Mouse (Mus musculus) kidney, embryonic 15.5 days (tissue): Measurements from ENCODE around the gene Olfr635. TPM values are rescaled to one million over a fixed set of nuclear protein-coding genes. Genes with fewer than 3 reads are reported as not detected.
"Not testable (repeated sequence)": the region's sequence is repeated elsewhere in the genome, so short reads cannot be mapped to it uniquely, and the experiment has no call there.

Experiments
- ATAC-seq: fragments of 200-750 bp; cut with Nextera tagmentation; replicated peaks from 2 replicates; pipeline ENCODE4 v1.8.0; 2017; ENCODE audit warnings: moderate TSS enrichment; ENCODE audit not compliant: low FRiP score
- H3K27ac ChIP-seq: fragments of 300-500 bp; sonication (generic); 2 replicates; pipeline ENCODE4 v1.5.1; 2015; ENCODE audit warnings: mild to moderate bottlenecking, inconsistent platforms
- H3K27me3 ChIP-seq: fragments of 300-500 bp; sonication (generic); 2 replicates; pipeline ENCODE4 v1.6.1; 2015; ENCODE audit warnings: inconsistent platforms
- H3K36me3 ChIP-seq: fragments of 300-500 bp; sonication (generic); 2 replicates; pipeline ENCODE4 v1.6.1; 2015; ENCODE audit warnings: inconsistent platforms
- H3K4me1 ChIP-seq: fragments of 300-500 bp; sonication (generic); 2 replicates; pipeline ENCODE4 v1.6.1; 2015; ENCODE audit warnings: inconsistent platforms
- H3K4me2 ChIP-seq: fragments of 300-500 bp; sonication (generic); 2 replicates; pipeline ENCODE4 v1.6.1; 2015; ENCODE audit warnings: moderate library complexity, mild to moderate bottlenecking, inconsistent platforms
- H3K4me3 ChIP-seq: fragments of 300-500 bp; sonication (generic); replicated peaks from 2 replicates; pipeline ENCODE4 v1.5.1; 2015; ENCODE audit warnings: mild to moderate bottlenecking, inconsistent platforms
- H3K9ac ChIP-seq: fragments of 300-500 bp; sonication (generic); 2 replicates; pipeline ENCODE4 v1.6.1; 2015; ENCODE audit warnings: mild to moderate bottlenecking, inconsistent platforms
- H3K9me3 ChIP-seq: fragments of 300-500 bp; sonication (generic); replicated peaks from 2 replicates; pipeline ENCODE4 v1.6.1; 2016; ENCODE audit warnings: inconsistent platforms
- WGBS: fragments of 180-500 bp; shearing (Covaris S2); methylation state at CpG from one replicate; pipeline ENCODE4 v1.1.7; 2015; ENCODE audit warnings: mixed read lengths; 5-methylcytosine and 5-hydroxymethylcytosine counted together
- polyA plus RNA-seq: library from polyadenylated mRNA; unstranded; fragments of >200 nt; fragmentation: Nextera tagmentation; extraction: Ambion mirVana; gene quantifications from 2 replicates; pipeline ENCODE4 v1.2.1, GENCODE M21; 2015

Gene Olfr635
- polyA plus RNA-seq, result not detected in 2 replicates

DNA sequence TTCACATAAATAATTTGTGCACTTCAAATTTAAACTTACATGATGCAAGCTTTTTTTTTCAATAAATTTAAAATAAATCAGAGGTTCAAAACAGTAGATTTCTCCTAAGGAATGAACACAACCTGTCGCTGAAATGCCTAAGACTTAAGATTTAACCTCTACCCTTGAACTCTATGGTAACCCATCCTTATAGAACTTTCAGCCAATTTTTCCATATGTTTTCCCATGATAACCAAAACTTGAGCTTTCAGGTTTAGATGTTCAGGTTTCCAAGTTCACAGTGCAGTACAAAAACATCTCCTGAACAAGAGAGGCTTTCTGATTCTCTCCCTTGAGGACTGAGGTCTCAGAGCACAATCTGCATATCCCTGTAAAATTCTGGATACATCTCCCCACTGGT lies at the start of gene Olfr635:
Olfr635 (plus strand) TSS at position 301 of the 400 bp plus-strand sequence.
- Histone ChIP-seq H3K4me3 (no peak within 1 kb of the TSS), H3K27me3 (no peaks in the 10 kb centered on the region), H3K4me1 (no peaks in the 10 kb centered on the region), H3K36me3 (no peaks in the 10 kb centered on the region), H3K9me3 (no peaks in the 10 kb centered on the region), H3K4me2 (no peak within 1 kb of the TSS), H3K27ac (no peak within 1 kb of the TSS), H3K9ac (no peak within 1 kb of the TSS)
- no peak for ATAC-seq
- WGBS, result 82% methylated on average over 1 of the region's 1 CpGs

DNA sequence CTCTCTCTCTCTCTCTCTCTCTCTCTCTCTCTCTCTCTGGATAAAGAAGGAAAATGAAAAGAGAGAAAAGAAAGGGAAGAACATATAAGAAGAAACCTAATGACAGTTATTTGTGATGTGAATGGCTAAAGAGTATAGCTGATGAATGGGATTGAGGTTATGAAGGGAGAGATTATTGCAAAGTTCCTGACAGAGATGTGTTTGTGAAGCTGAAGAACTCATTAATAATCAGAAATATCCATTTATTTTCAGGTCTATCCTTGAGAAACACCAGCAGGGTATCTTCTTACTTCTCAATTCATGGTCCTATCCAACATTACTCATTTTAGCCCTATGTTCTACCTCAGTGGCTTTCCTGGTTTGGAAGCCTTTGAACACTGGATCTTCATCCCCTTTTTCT lies 42.4 kb upstream of the Olfr635 start, which contains the start of gene Olfr631:
Olfr631 (plus strand) TSS at position 301 of the 400 bp plus-strand sequence.
- Histone ChIP-seq H3K27me3 (no peaks in the 10 kb centered on the region), H3K36me3 (no peaks in the 10 kb centered on the region)

DNA sequence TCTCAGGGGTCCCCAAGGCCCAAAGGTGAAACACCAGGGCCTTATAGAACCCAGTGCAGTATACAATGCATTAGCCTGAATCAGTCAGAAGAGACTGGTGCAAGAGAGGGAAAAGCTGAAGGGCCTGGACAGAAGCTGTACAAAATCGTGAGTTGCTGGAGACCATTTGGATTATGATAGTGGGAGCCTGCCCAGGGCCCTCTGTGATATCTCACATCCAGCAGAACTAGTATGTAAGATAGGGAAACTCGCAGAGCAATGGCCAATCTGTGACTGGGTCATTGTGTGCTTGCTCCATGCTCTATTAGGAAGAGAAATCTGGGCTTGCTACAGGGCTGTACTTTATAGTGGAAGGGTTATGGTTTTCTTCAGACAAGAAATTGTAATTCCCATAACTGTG lies 36.7 kb upstream of the Olfr635 start, which contains the start of gene Olfr632:
Olfr632 (plus strand) TSS at position 84 of the 400 bp plus-strand sequence.
- H3K4me2 ChIP-seq, result no peak within 1 kb of the TSS
- H3K27ac ChIP-seq, result no peak within 1 kb of the TSS
- H3K9ac ChIP-seq, result no peak within 1 kb of the TSS
- H3K9me3 ChIP-seq, result no peaks in the 10 kb centered on the region
- no peaks in the 10 kb centered on the region for H3K4me1 ChIP-seq
- no peaks in the 10 kb centered on the region for H3K27me3 ChIP-seq
- ATAC-seq, result no peak
- 78% methylated on average over 2 of the region's 2 CpGs for WGBS
- no peaks in the 10 kb centered on the region for H3K36me3 ChIP-seq
- H3K4me3 ChIP-seq, result no peak within 1 kb of the TSS

More for the DNA sequence above, 42.4 kb upstream of the Olfr635 start, which contains the start of gene Olfr631:
- H3K4me2 ChIP-seq, result no peak within 1 kb of the TSS
- no peak within 1 kb of the TSS for H3K27ac ChIP-seq
- no peaks in the 10 kb centered on the region for H3K4me1 ChIP-seq
- no peak for ATAC-seq
- no peak within 1 kb of the TSS for H3K9ac ChIP-seq
- H3K4me3 ChIP-seq, result no peak within 1 kb of the TSS
- no peaks in the 10 kb centered on the region for H3K9me3 ChIP-seq

DNA sequence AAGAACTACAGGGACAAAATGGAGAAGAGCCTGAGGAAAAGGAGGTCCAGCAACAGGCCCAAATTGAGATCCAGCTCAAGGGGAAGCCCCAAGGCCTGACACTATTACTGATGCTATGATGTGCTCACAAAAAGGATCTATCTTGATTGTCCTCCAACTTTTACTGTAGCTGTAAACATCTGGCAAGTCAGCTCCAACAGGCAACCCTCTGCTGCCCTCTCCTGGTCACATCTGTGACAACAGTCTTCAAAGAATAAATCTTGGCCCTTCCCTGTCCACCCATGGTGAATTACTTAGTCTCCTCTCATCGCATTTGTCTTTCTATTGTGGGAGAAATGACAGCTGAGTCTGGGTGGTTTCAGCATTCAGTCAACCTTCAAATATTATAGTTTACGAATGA lies 28.2 kb upstream of the Olfr635 start:
- no peak for ATAC-seq
- no peaks in the 10 kb centered on the region for H3K4me1 ChIP-seq
- H3K27me3 ChIP-seq, result no peaks in the 10 kb centered on the region
- H3K9me3 ChIP-seq, result no peaks in the 10 kb centered on the region
- WGBS, result 35% methylated on average over 2 of the region's 2 CpGs
- H3K27ac ChIP-seq, result no peak overlapping the region
- no peaks in the 10 kb centered on the region for H3K36me3 ChIP-seq
- no peak overlapping the region for H3K4me3 ChIP-seq
- H3K4me2 ChIP-seq, result no peak overlapping the region
- H3K9ac ChIP-seq, result no peak overlapping the region

DNA sequence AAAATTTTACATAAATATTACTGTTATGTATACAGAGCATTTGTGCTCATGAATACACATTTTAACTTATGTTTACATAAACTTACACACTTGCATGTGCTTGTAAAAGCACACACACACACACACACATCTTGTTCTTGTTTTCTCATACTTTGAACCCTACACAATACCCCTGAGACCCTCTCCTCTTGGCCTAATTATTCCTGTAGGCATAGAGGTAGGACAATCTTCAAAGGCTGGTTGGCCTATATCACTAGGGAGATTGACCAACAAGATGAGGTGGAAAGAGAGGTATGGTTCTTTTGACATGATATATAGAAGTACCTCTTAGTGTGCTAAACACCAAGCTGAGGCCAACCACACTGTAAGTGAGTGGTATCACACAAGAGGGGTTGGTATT lies 26.8 kb upstream of the Olfr635 start, which contains the start of gene Olfr633:
Olfr633 (plus strand) TSS at position 301 of the 400 bp plus-strand sequence.
- H3K4me3 ChIP-seq, result no peak within 1 kb of the TSS
- H3K9ac ChIP-seq, result no peak within 1 kb of the TSS
- no peaks in the 10 kb centered on the region for H3K27me3 ChIP-seq
- H3K27ac ChIP-seq, result no peak within 1 kb of the TSS
- H3K4me1 ChIP-seq, result no peaks in the 10 kb centered on the region
- H3K4me2 ChIP-seq, result no peak within 1 kb of the TSS
- no peaks in the 10 kb centered on the region for H3K9me3 ChIP-seq
- H3K36me3 ChIP-seq, result no peaks in the 10 kb centered on the region
- ATAC-seq, result no peak

DNA sequence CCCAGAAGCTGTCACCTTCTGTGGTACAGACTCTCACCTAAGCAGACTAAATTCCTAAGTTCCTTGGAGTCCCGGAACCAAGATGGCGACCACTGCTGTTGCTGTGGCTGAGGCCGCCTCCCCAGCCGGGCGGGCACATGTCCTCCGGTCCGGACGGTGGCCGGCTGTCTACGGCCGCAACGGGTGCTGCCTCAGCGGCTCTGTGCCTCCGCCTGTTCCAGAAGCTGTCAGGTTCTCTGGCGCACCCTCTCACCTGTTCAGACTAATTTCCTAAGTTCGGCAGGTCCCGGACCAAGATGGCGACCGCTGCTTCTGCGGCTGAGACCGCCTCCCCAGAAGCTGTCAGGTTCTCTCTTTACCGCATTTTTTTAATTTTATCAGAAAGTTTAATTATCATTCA lies 4.1 kb upstream of the Olfr635 start:
- not testable (repeated sequence) for H3K27me3 ChIP-seq, H3K9me3 ChIP-seq, H3K27ac ChIP-seq, H3K4me1 ChIP-seq, ATAC-seq, H3K4me2 ChIP-seq, H3K4me3 ChIP-seq, H3K36me3 ChIP-seq, H3K9ac ChIP-seq
- 96% methylated on average over 22 of the region's 22 CpGs for WGBS

DNA sequence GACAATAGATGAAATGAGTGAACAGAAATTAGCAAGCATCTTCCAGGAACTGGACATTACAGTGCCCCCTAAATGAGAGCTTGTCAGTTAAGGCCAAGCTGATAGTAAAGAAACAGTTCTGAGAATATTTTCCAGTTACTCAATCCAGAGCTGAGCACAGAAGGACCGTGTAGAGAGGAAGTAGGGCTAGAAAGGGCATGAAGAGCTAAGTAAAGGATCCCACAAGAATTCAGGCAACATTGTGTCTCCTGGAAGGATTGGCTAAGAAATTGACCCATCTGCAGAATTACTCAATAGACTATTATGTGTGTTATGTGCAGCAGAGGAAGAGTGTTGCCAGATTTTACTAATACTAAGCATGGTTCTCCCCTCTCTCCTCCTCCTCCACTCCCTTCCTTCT lies 830 bp downstream of the Olfr635 start:
- no peaks in the 10 kb centered on the region for H3K4me1 ChIP-seq
- no peak overlapping the region for H3K9ac ChIP-seq
- H3K36me3 ChIP-seq, result no peaks in the 10 kb centered on the region
- H3K27me3 ChIP-seq, result no peaks in the 10 kb centered on the region
- no peak overlapping the region for H3K4me2 ChIP-seq
- no peaks in the 10 kb centered on the region for H3K9me3 ChIP-seq
- WGBS, result 83% methylated on average over 1 of the region's 1 CpGs
- ATAC-seq, result no peak
- H3K27ac ChIP-seq, result no peak overlapping the region
- H3K4me3 ChIP-seq, result no peak overlapping the region

DNA sequence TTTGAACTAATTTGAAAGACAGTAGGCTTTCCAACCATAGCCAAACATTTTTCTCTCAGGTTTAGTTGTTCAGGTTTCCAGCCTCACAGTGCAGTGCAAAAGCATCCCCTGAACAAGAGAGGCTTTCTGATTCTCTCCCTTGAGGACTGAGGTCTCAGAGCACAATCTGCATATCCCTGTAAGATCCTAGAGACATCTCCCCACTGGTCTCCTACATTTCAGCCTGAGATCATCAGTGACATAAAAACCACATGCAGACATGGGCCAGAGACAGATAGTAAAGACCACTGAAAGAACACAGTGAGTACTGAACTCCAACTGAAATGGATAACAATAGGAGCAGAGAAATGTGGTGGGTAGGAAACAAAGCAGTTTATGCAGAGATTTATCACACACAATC lies 27.5 kb downstream of the Olfr635 start, which contains the start of gene Olfr638:
Olfr638 (plus strand) TSS at position 301 of the 400 bp plus-strand sequence.
- Histone ChIP-seq H3K9ac (no peak within 1 kb of the TSS), H3K4me2 (no peak within 1 kb of the TSS), H3K27me3 (no peaks in the 10 kb centered on the region), H3K36me3 (no peaks in the 10 kb centered on the region), H3K4me1 (no peaks in the 10 kb centered on the region), H3K9me3 (no peaks in the 10 kb centered on the region), H3K4me3 (no peak within 1 kb of the TSS), H3K27ac (no peak within 1 kb of the TSS)
- no peak for ATAC-seq

DNA sequence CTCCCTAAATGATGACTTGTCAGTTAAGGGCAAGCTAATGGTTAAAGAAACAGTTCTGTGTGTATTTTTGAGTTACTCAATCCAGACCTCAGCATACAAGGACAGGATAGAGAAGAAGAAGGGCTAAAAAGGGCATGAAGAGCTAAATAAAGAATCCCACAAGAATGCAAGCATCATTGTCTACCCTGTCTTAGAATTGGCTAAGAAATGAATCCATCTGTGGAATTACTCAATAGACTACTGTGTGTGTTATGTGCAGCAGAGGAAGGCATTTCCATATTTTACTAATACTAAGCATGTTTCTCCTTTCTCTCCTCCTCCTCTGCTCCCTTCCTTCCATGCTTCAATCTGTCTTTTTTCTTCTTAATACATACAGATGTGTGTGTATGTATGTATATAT lies 28.2 kb downstream of the Olfr635 start:
- no peak overlapping the region for H3K9ac ChIP-seq
- no peaks in the 10 kb centered on the region for H3K36me3 ChIP-seq
- no peaks in the 10 kb centered on the region for H3K9me3 ChIP-seq
- no peak overlapping the region for H3K27ac ChIP-seq
- no peaks in the 10 kb centered on the region for H3K4me1 ChIP-seq
- no peak overlapping the region for H3K4me2 ChIP-seq
- ATAC-seq, result no peak
- no peak overlapping the region for H3K4me3 ChIP-seq
- H3K27me3 ChIP-seq, result no peaks in the 10 kb centered on the region

DNA sequence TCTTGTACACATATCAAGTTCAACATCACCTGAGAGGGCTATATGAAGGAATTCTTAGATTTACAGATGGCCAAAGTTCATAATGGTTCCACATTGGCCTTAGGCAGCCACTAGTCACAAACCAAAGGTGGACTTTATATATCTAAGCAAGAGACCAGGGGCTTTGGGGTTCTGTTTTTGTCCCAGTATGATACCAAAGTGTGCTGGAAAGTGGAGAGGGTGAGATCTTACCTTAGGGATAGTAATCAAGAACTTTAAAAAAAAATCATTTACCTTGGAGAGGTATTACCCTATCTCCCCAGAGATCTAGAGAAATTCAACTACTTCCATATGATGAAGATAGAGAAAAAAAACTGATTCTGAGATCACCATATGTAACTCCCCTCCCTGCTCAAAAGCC lies 46.3 kb downstream of the Olfr635 start, which contains the start of gene Olfr639:
Olfr639 (minus strand) TSS at position 101 of the 400 bp plus-strand sequence.
- Histone ChIP-seq H3K9ac (no peak within 1 kb of the TSS), H3K36me3 (no peaks in the 10 kb centered on the region), H3K4me1 (no peaks in the 10 kb centered on the region), H3K27ac (no peak within 1 kb of the TSS), H3K4me3 (no peak within 1 kb of the TSS), H3K4me2 (no peak within 1 kb of the TSS), H3K27me3 (no peaks in the 10 kb centered on the region), H3K9me3 (no peaks in the 10 kb centered on the region)
- ATAC-seq, result no peak

DNA sequence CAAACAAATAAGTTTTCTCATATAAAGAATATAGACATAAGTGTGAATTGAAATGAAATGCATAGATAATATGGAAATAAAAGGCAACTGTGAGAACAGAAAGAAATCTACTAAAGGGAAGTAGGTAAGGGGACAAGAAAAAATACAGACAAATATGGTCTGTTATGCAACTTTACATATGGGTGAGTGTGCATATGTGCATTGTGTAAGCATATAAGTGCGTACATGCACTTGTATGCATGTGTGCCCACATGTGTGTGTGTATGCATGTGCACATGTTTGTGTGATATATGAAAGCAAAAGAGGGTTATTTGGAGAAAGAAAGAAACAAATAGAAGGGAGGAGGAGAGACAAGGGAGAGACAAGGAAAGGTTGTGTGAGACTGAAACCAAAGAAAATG lies 48.0 kb downstream of the Olfr635 start:
- no peaks in the 10 kb centered on the region for H3K36me3 ChIP-seq
- H3K4me2 ChIP-seq, result no peak overlapping the region
- WGBS, result 93% methylated on average over 1 of the region's 1 CpGs
- no peak overlapping the region for H3K27ac ChIP-seq
- H3K27me3 ChIP-seq, result no peaks in the 10 kb centered on the region
- H3K4me3 ChIP-seq, result no peak overlapping the region
- ATAC-seq, result no peak
- H3K9ac ChIP-seq, result no peak overlapping the region
- no peaks in the 10 kb centered on the region for H3K4me1 ChIP-seq
- H3K9me3 ChIP-seq, result no peaks in the 10 kb centered on the region

DNA sequence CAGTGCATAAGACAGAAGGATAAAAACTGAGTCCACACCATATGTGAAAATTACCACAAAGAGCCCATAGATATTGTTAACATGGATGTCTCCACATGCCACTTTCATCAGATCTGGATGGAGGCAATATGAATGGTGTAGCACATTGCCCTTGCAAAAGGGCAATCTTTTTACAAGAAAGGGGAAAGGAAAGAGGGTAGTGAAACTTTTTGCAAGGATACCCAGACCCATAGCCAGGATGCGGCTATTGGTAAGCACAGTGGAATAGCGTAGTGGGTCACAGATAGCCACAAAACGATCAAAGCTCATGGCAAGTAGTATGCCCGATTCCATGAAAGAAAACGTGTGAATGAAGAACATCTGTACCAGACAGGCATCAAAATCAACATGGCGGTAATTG lies 50.7 kb downstream of the Olfr635 start:
- WGBS, result 94% methylated on average over 6 of the region's 6 CpGs
- Histone ChIP-seq H3K27me3 (no peaks in the 10 kb centered on the region), H3K27ac (no peak overlapping the region), H3K9me3 (no peaks in the 10 kb centered on the region), H3K9ac (no peak overlapping the region), H3K4me1 (no peaks in the 10 kb centered on the region), H3K4me2 (no peak overlapping the region), H3K36me3 (no peaks in the 10 kb centered on the region), H3K4me3 (no peak overlapping the region)
- ATAC-seq, result no peak

DNA sequence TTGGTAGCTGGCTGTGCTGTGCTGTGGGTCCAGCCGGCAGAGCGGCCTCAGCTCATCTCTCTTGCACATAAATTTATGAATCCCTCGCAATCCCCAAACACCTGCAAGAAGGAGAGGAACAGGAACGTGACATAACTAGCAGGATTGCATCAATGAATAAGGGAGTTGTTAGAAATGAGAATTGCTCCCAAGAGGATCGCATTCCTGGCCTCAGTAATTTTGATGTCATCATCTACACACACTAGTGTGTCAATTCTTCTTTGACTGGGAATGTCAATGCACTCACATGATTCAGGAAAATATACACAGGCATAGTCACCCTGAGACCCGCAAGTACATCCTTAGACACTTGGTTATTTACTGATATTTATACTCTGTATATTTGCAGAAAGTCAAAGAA lies 54.5 kb downstream of the Olfr635 start, which contains the start of gene Olfr640:
Olfr640 (minus strand) TSS at position 101 of the 400 bp plus-strand sequence.
- 78% methylated on average over 6 of the region's 6 CpGs for WGBS
- Histone ChIP-seq H3K9me3 (no peaks in the 10 kb centered on the region), H3K4me3 (no peak within 1 kb of the TSS), H3K36me3 (no peaks in the 10 kb centered on the region), H3K27me3 (no peaks in the 10 kb centered on the region), H3K4me1 (no peaks in the 10 kb centered on the region), H3K4me2 (no peak within 1 kb of the TSS), H3K27ac (no peak within 1 kb of the TSS), H3K9ac (no peak within 1 kb of the TSS)
- ATAC-seq, result no peak
